Mouse (Mus musculus): ENCODE results near the gene Pik3c2g.

DNA sequence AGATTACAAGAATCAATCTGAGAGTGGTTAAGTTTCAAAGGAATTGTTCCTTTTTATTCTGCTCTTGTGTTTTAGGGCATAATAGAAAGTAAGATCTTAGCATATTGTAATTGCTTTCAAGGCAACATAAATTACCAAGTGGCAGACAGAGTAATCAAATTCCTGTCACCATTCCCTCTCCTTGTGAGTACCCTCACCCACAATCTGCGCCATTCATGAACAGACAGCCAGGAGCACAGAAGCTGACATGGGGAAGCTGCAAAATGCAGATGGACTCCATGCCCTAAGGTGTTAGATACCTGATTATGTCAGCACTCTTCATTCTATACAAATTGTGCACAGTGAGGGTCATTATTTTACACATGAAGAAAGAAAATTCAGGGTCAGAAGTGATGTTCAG, 255.6 kb downstream of the Pik3c2g start:
- no peak for TF ChIP-seq TCF12 (IDR thresholded peaks at IDR 0.05; ENCODE audit: insufficient read depth, poor library complexity, severe bottlenecking)
- TF ChIP-seq POLR2A (IDR thresholded peaks at IDR 0.05; ENCODE audit: insufficient read length, low read depth), result no peak
- no peak for TF ChIP-seq CEBPB (IDR thresholded peaks at IDR 0.05; ENCODE audit: insufficient read depth, poor library complexity, severe bottlenecking)
- no peak for TF ChIP-seq MAX (IDR thresholded peaks at IDR 0.05; ENCODE audit: low read depth)
- TF ChIP-seq MYOD1 (IDR thresholded peaks at IDR 0.05; ENCODE audit: control insufficient read depth in 1 of 3, insufficient read length in 2 of 3, low read depth in 2 of 3), result no peak
- no peak for TF ChIP-seq MYOG (IDR thresholded peaks at IDR 0.05; ENCODE audit: control insufficient read depth in 1 of 3, insufficient read depth in 1 of 3, insufficient read length in 2 of 3, low read depth in 2 of 3)
- no peak for TF ChIP-seq POLR2AphosphoS2 (IDR thresholded peaks at IDR 0.05; ENCODE audit: insufficient read length, low read depth)
- no peak for TF ChIP-seq E2F4 (IDR thresholded peaks at IDR 0.05; ENCODE audit: insufficient read depth)
- TF ChIP-seq USF1 (IDR thresholded peaks at IDR 0.05; ENCODE audit: low read depth), result no peak
- no peak for TF ChIP-seq SRF (IDR thresholded peaks at IDR 0.05; ENCODE audit: control insufficient read depth, insufficient read length, low read depth)
